ENCODE assay signal across 9 mouse cellular contexts in genomic region chr8:44826936-44827335, GRCm38 (mm10).
DNase-seq lines count a peak whose midpoint lies in the region; ATAC-seq and TF ChIP-seq lines count a peak whose summit lies in the region.
"Had no signal": no experiment of that assay in that cellular context is flagged by ENCODE, and none has a peak within 500 bp of the region (broad histone marks: within the 10 kb centered on the region; RNA-seq: fewer than 3 reads in every experiment).

No protein-coding gene starts in this region.

- no peak overlapping the region for H3K27ac ChIP-seq in forebrain, postnatal 0 days (ENCODE audit: low read depth, low read length)
- H3K27ac ChIP-seq: liver, embryonic 13.5 days had no signal

- peak overlapping the region; percentile 41 for H3K4me2 ChIP-seq in forebrain, postnatal 0 days (ENCODE audit: low read depth)
- H3K4me2 ChIP-seq: liver, embryonic 13.5 days had no signal

- no peaks in the 10 kb centered on the region for H3K36me3 ChIP-seq in forebrain, postnatal 0 days (ENCODE audit: insufficient read depth)
- H3K36me3 ChIP-seq: liver, embryonic 13.5 days had no signal

- no peak for TF ChIP-seq CTCF in forebrain, postnatal 0 days (IDR thresholded peaks at IDR 0.05; ENCODE audit: low read depth)

- H3K4me3 ChIP-seq in forebrain, postnatal 0 days (ENCODE audit: low read depth, low read length): peak overlapping the region; percentile 20
- H3K4me3 ChIP-seq: liver, embryonic 13.5 days had no signal

- 0 out of 2 replicates have a peak, but pooled peaks cover 6% of the 10 kb centered on the region for H3K9me3 ChIP-seq in forebrain, postnatal 0 days (ENCODE audit: low read length)

- WGBS in forebrain, postnatal 0 days: 4% methylated on average over 13 of the region's 13 CpGs

- DNase-seq in NIH3T3 (ENCODE audit: low read depth): peak; percentile 54
- DNase-seq in cerebellum, adult 11-12 months: peak; percentile 16
- DNase-seq in forebrain, postnatal 0 days: peak; percentile 75
- peak; percentile 75 for DNase-seq in heart, postnatal 4 days
- peak; percentile 11 to 54 for DNase-seq in layer of hippocampus, adult 18-20 months (ENCODE audit: low spot score in 2 of 2)
- DNase-seq in lung, postnatal 25 days (ENCODE audit: low spot score): peak; percentile 27
- DNase-seq in right cerebral cortex, postnatal 25 days: peak; percentile 15
- no peak for DNase-seq in natural killer cell, adult 2 months (ENCODE audit: low spot score in 2 of 2)
- DNase-seq: liver, embryonic 13.5 days had no signal

- 0 out of 2 replicates have a peak, but pooled peaks cover 6% of the 10 kb centered on the region for H3K4me1 ChIP-seq in forebrain, postnatal 0 days (ENCODE audit: insufficient read depth)
- H3K4me1 ChIP-seq: liver, embryonic 13.5 days had no signal

- ATAC-seq in forebrain, postnatal 0 days: peak; percentile 50; the same call in 1 of the 2 replicates

- H3K9ac ChIP-seq in forebrain, postnatal 0 days: 0 out of 2 replicates have a peak overlapping the region, but pooled peaks have one; percentile 3
- H3K9ac ChIP-seq: liver, embryonic 13.5 days had no signal

- H3K27me3 ChIP-seq in forebrain, postnatal 0 days (ENCODE audit: insufficient read depth, low read length): no peaks in the 10 kb centered on the region
- H3K27me3 ChIP-seq: liver, embryonic 13.5 days had no signal

Comparison
In these comparisons a context has a peak if more than half of its experiments do, and no peak if none do; other contexts are left out.
1. DNase-seq: peak in NIH3T3 (single experiment), cerebellum, adult 11-12 months (single experiment), forebrain, postnatal 0 days (single experiment), heart, postnatal 4 days (single experiment), layer of hippocampus, adult 18-20 months (2 of 2), lung, postnatal 25 days (single experiment) and right cerebral cortex, postnatal 25 days (single experiment); none in natural killer cell, adult 2 months (0 of 2).